Mouse (Mus musculus): ENCODE measurements at regions not wholly inside any gene's neighbourhood (a gene's known extent, or its start where the extent isn't known, plus 50 kb on each side); places are given as distances from the start of the nearest gene placed in this dataset.

DNA sequence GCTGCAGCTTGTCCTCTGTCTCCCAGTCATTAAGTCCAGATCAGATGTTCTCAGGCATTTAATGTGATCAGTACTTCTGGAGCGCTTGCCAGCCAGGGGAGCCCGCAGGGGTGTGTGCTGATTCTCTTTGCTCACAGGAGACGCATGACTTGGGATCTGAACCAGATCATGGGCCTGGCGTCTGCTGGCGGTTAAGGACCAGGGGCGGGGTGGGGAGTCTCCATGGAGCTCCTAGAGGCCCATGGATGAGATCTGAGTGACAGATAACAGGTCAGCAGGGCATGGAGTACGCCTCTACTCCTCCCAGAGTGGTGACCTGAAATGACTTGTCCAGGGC is 136.7 kb upstream of the Hdac4 start:
- TF ChIP-seq POLR2A (IDR thresholded peaks at IDR 0.05; ENCODE audit: insufficient read depth, low read length) (no peak), EP300 (IDR thresholded peaks at IDR 0.05; ENCODE audit: insufficient read depth, low read depth, low read length) (no peak), CTCF (IDR thresholded peaks at IDR 0.05; ENCODE audit: low read depth, low read length) (no peak)
